Mouse (Mus musculus) cortical plate, adult 2 months (tissue): ENCODE results near the gene Camkk2. TPM values are rescaled to one million over a fixed set of nuclear protein-coding genes. Genes with fewer than 3 reads are reported as not detected.

Experiments
- H3K27ac ChIP-seq: fragments of 200-500 bp; 2 replicates; pipeline ENCODE4 v1.5.1; 2012; ENCODE audit warnings: low read length, control low read depth, inconsistent platforms; ENCODE audit not compliant: insufficient read depth
- H3K4me1 ChIP-seq: fragments of 200-500 bp; 2 replicates; pipeline ENCODE4 v1.6.1; 2011; ENCODE audit warnings: low read length; ENCODE audit not compliant: control insufficient read depth, insufficient read depth
- H3K4me3 ChIP-seq: fragments of 200-500 bp; 2 replicates; pipeline ENCODE4 v1.5.1; 2011; ENCODE audit warnings: mild to moderate bottlenecking, low read length, control low read depth; ENCODE audit not compliant: insufficient read depth
- CTCF ChIP-seq: fragments of 200-500 bp; IDR thresholded peaks from 2 replicates; pipeline ENCODE4 v1.5.1; 2011; ENCODE audit warnings: mild to moderate bottlenecking, control low read depth, low read length; ENCODE audit not compliant: insufficient read depth; ENCODE audit errors: extremely low read depth
- POLR2A ChIP-seq: fragments of 200-500 bp; IDR thresholded peaks from 2 replicates; pipeline ENCODE4 v1.6.1; 2011; ENCODE audit warnings: mild to moderate bottlenecking, low read length, control low read depth; ENCODE audit not compliant: insufficient read depth; ENCODE audit errors: extremely low read depth
- polyA plus RNA-seq: library from polyadenylated mRNA; depleted of rRNA; stranded (reverse); fragments of >200 nt; gene quantifications from 2 replicates; pipeline ENCODE4 v1.2.3, GENCODE M21; 2012

Camkk2 gene
- polyA plus RNA-seq, 1 experiment = 276 TPM

- no peak for TF ChIP-seq POLR2A
- TF ChIP-seq CTCF = peak; percentile 18; the same call in 1 of the 2 replicates
- H3K27ac ChIP-seq = no peak overlapping the region
- H3K4me3 ChIP-seq = no peak overlapping the region
- H3K4me1 ChIP-seq = no peaks in the 10 kb centered on the region
Observed at GRCm38 (mm10) chr5:122805503-122805902, 26.3 kb upstream of the Camkk2 start.

GRCm38 (mm10) chr5:122802706-122803105 is 23.5 kb upstream of the Camkk2 start:
- peaks cover 3% of the 10 kb centered on the region for H3K4me1 ChIP-seq
- no peak overlapping the region for H3K27ac ChIP-seq
- TF ChIP-seq POLR2A (no peak), CTCF (no peak)
- no peak overlapping the region for H3K4me3 ChIP-seq

GRCm38 (mm10) chr5:122801684-122802083 is 22.5 kb upstream of the Camkk2 start:
- Histone ChIP-seq H3K27ac (no peak overlapping the region), H3K4me1 (peaks cover 3% of the 10 kb centered on the region), H3K4me3 (no peak overlapping the region)
- no peak for TF ChIP-seq CTCF
- no peak for TF ChIP-seq POLR2A

GRCm38 (mm10) chr5:122800345-122801010 is 21.3 kb upstream of the Camkk2 start:
- TF ChIP-seq POLR2A = no peak
- TF ChIP-seq CTCF = no peak
- H3K4me3 ChIP-seq = no peak overlapping the region
- no peak overlapping the region for H3K27ac ChIP-seq
- peaks cover 3% of the 10 kb centered on the region for H3K4me1 ChIP-seq

GRCm38 (mm10) chr5:122799379-122800344 is 20.5 kb upstream of the Camkk2 start:
- no peak overlapping the region for H3K4me3 ChIP-seq
- peaks cover 3% of the 10 kb centered on the region for H3K4me1 ChIP-seq
- no peak overlapping the region for H3K27ac ChIP-seq
- no peak for TF ChIP-seq CTCF
- no peak for TF ChIP-seq POLR2A

GRCm38 (mm10) chr5:122798557-122799378 is 19.6 kb upstream of the Camkk2 start:
- TF ChIP-seq POLR2A (0 out of 2 replicates have a peak, but pooled peaks have one; percentile 28), CTCF (no peak)
- no peak overlapping the region for H3K27ac ChIP-seq
- H3K4me3 ChIP-seq = no peak overlapping the region
- peaks cover 3% of the 10 kb centered on the region for H3K4me1 ChIP-seq

- Histone ChIP-seq H3K4me3 (no peak overlapping the region), H3K4me1 (peaks cover 3% of the 10 kb centered on the region), H3K27ac (no peak overlapping the region)
- no peak for TF ChIP-seq POLR2A
- TF ChIP-seq CTCF = no peak
Observed at GRCm38 (mm10) chr5:122797866-122798265, 18.7 kb upstream of the Camkk2 start.

- H3K4me1 ChIP-seq = peaks cover 3% of the 10 kb centered on the region; the same call in 1 of the 2 replicates
- no peak overlapping the region for H3K27ac ChIP-seq
- no peak overlapping the region for H3K4me3 ChIP-seq
- TF ChIP-seq CTCF (no peak), POLR2A (no peak)
Observed at GRCm38 (mm10) chr5:122788696-122789095, 9.5 kb upstream of the Camkk2 start.

GRCm38 (mm10) chr5:122786035-122786819 is 7.0 kb upstream of the Camkk2 start:
- no peak overlapping the region for H3K4me3 ChIP-seq
- TF ChIP-seq CTCF = no peak
- TF ChIP-seq POLR2A = no peak; the same call in 1 of the 2 replicates
- 0 out of 2 replicates have a peak overlapping the region, but pooled peaks have one; percentile 1 for H3K27ac ChIP-seq

More at GRCm38 (mm10) chr5:122786035-122786819, 7.0 kb upstream of the Camkk2 start:
- H3K4me1 ChIP-seq = peaks cover 6% of the 10 kb centered on the region; the same call in 1 of the 2 replicates
